Mouse (Mus musculus) cerebellum, adult 2 months (tissue): ENCODE results near the gene Tpgs1.

ENCODE experiments used
- CTCF ChIP-seq: fragments of 200-500 bp; IDR thresholded peaks from 2 replicates; pipeline ENCODE4 v1.5.1; 2011; ENCODE audit warnings: low read depth, mild to moderate bottlenecking, control low read depth, low read length, moderate library complexity, borderline replicate concordance; ENCODE audit not compliant: insufficient read depth
- POLR2A ChIP-seq: fragments of 200-500 bp; IDR thresholded peaks from 2 replicates; pipeline ENCODE4 v1.6.1; 2011; ENCODE audit warnings: low read length, control low read depth, borderline replicate concordance; ENCODE audit not compliant: insufficient read depth

DNA sequence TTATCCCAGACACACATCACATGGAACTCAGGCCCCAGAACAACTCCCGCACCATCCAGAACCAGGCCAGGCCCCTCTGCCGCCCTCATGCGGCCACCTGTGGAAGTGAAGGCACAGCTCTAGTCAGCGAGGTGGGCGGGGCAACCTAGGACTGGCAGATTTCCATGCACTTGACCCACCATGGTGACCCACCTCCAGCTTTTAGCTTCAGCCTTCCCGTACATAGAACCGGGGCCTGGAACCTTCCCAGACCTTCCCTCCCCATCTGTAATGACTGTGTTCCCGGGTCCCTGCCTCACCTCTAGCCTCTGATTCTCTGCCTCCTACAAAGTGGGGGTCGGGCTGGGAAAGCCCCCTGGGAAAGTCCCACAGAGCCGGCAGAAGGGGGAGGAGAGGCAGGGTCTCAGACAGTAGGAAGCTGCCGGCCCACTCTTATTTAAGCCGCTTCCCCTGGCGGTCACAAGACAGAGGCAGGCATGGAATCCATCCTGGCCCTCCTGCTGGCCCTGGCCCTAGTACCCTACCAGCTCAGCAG, 5.0 kb upstream of the Tpgs1 start, which contains the start of gene Madcam1:
- TF ChIP-seq CTCF (peak; percentile 88), POLR2A (no peak)
